Mouse (Mus musculus): Measurements from ENCODE around the gene Olfr23.
"Not testable (repeated sequence)": the region's sequence is repeated elsewhere in the genome, so short reads cannot be mapped to it uniquely, and the experiment has no call there.

Gene Olfr23

GRCm38 (mm10) chr11:73936377-73936776 is at the start of gene Olfr23:
TSS of gene Olfr23 (plus strand) at chr11:73936677.
- no peak for DNase-seq

DNA sequence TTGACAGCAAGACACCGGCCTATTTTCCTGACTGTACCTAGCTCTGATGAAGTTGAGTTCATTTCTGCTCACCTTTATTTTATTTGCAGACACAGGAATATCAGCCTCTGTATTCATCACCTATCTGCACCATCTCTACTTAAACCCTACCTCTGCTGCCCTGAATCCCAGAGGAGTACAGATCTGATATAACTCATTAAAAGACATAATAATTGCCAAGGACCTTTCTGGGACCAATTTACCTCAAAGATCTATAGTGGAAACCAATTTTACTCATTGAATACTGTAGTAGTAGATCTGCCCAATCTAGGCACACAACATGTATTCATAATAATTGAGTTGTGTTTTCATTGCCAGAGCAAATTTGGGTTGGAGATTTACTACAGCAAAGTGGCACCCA is 45.8 kb upstream of the Olfr23 start, which contains the start of gene Olfr394:
Gene Olfr394, minus strand, starts transcription at position 101 of the 400 bp plus-strand sequence.
- no peak for DNase-seq

GRCm38 (mm10) chr11:73909199-73909598 is 27.3 kb upstream of the Olfr23 start, which contains the start of gene Olfr395:
TSS of gene Olfr395 (minus strand) at chr11:73909299.
- not testable (repeated sequence) for DNase-seq

DNA sequence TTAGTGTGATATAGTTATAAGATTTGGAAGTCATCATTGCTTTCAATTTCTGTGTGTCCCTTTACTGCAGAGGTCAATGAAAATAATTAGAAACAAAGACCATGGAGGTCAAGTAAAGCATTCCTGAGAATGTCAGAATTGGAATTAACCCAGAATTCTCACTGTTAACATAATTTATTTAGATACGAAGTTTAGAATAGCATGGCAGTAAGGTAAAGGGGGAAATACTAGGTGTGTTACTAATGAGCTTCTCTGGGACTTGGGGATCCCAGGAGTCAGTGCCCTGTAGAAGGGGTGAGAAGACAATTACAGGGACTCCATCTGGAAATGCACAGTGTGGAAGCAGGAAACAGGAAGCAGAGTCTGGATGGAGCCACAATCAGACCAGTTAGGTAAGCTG is 24.0 kb downstream of the Olfr23 start, which contains the start of gene Olfr397:
Gene Olfr397, plus strand, starts transcription at position 301 of the 400 bp plus-strand sequence.
- DNase-seq = no peak

DNA sequence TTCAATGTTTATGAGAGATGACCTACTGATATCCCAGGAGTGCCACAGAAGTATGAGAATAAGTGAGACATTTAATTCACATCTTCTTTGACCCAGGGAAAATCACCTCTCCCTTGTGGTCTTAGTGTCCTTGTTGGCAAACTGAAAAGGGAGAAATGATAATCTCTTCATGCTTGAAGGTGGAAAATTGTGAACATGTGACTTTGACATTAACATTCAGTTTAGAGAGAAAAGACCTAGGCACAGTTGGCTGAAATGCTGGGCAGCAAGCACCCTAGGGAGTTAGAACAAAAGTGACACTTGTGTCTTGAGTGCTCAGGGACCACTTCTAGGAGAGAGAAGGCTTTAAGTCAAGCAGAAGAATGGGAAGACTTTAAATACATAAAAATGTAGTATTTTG is 53.8 kb downstream of the Olfr23 start, which contains the start of gene Olfr398:
Gene Olfr398, minus strand, starts transcription at position 101 of the 400 bp plus-strand sequence.
- DNase-seq = no peak
